Mouse (Mus musculus) urinary bladder, postnatal 25 days (tissue): Measurements from ENCODE around the gene Tatdn3.

ENCODE experiments used
- DNase-seq: peaks from one replicate; pipeline ENCODE4 v3.0.0; 2022; ENCODE audit warnings: low spot score

Tatdn3 gene

DNA sequence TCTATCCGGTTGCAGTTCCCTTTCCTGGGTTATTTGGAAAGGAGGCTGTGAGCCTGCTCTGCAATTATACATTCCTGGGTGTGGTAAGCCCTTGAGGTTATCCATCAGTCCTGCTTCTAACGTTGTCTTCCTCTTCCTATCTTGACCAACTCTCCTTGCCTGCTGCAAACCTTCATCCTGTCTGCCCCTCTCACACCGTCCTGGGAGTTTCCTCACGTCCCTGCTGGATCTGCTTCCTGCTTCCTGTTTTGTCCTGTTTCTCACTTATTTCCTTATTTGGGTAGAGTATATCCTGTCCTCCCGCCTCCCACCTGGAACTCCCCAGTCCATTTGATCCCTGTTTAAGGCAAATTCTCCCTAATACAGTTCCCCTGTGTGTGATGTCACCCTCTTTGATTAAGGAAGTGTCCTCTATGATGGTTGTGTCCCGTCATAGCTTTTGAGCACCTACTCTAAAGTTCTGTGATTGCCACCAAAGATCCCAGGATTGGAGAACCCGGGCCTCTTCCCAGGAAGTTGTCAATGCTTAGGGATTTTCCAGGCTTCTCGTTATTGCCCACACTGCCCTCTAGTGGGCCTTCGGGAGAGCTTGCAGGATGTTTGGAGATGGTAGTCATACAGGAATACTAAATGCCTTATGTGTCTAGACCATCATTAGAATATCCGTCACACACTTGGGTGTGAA is 12.6 kb upstream of the Tatdn3 start:
- peak; percentile 39 for DNase-seq

DNA sequence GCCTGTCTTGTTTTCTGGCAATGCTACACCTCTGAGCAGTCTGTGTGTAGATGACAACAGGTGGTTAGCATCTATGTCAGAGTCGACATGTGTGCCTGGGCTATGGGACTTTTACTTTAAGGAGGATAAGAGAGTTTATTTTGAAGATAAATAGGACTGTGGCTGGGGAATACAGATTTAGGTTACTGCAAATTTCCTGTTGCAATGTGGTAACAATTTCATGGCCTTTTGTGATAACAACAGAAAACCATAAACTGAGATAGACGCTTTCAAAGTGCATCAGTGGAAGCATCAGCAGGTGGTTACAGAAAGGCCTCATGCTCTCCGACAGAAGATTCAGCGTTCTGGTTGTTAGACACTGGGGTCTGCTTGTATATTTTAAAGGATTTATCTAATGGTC is 10.8 kb upstream of the Tatdn3 start:
- DNase-seq: no peak

DNA sequence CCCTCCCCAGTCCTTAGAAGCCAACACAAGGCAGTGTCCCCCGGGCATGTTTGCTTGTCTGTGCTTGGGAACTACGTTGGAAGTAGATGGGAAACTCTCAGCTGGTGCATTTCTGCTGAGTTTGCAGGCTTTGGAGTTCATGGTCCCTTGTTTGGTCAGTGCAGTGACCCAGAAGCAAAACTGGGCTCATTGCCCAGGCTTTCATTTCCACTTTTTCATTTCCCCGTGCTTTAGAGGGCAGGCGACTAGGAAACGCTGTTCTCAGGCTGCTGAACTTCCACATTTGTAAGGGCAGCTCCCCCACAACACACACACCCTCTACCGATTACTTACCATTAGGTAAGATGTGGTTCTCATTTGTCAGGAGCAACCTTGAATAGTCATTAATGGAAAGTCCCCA is 10.3 kb upstream of the Tatdn3 start:
- DNase-seq: no peak

DNA sequence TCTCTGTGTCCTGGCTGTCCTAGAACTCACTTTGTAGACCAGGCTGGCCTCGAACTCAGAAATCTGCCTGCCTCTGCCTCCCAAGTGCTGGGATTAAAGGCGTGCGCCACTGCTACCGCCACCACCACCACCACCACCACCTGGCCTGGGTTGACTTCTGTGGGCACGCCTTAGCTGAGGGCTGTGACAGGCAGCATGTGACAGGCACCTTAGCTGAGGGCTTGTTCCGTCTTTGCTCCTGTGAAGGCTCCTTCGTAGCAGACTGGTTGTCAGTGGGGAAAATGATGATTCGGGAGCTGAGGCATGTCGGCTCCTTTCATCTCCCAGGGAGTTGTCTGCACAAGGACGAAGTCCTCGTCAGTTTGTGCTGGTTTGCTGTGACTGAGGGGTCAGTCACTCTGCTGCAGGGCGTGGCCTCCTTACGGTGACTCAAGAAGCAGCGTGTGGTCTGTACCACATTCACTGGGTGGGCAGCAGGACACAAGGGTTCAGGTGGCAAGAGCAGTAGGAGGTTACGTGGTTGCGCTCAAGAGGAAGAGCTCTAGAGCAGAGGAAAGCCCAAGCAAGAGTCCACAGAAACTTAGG is 9.7 kb upstream of the Tatdn3 start:
- DNase-seq: no peak

DNA sequence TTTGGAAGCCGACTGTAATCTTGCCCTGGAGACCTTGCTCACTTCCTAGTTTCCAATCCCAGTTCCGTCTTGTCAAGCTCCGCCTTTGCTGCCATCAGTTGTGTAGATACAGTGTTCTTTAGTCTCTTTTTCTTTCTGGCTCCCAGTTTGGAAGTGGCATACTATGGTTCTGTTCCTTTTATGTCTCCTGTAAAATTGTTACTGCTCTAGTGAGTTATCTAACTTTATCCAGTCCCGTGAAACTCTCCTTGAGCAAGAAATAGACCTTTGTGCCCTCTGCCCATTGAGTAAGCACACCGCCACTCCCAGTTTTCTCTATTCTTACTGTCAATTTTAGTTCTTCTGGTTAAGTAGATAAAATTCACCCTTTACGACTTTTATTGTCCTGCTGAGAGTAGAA is 8.9 kb upstream of the Tatdn3 start:
- no peak for DNase-seq

DNA sequence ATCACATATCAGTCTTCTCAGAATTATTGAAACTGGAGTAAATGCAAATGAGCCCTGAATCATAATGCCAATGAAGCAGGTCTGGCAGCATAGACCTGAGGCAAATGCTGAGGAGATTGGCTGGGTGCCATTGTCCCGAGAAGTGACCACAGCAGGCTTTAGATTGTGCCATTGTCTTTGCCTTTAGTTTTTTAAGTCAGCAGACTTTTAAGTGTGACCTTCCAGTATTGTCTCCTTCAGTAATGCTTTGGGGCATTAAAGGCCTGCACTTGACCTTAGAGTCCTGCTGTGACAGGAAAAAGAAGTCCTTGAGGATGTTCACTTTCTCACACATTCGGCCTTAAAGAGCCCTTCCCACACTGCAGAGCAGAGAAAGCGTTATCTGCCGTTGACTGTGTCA is 7.5 kb upstream of the Tatdn3 start:
- DNase-seq: no peak

DNA sequence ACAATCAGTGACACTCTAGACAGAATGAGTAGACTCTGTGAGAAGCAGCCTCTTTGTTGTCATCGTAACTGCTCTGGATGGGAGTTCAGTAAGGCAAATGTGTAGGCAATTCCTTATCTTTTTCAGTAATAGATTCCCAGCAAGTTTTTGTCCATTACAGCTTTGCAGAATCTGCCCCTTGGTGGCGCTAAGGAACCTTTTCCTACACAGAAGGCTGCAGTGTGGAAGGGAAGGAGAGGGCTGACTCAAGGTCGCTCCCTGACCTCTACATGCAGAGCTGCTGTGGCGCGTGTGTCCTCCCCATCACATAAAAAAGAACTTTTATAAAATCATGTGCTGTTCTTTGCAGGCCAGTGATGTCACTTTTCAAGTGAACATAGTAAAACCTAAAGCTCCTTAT is 5.6 kb upstream of the Tatdn3 start:
- DNase-seq: no peak

DNA sequence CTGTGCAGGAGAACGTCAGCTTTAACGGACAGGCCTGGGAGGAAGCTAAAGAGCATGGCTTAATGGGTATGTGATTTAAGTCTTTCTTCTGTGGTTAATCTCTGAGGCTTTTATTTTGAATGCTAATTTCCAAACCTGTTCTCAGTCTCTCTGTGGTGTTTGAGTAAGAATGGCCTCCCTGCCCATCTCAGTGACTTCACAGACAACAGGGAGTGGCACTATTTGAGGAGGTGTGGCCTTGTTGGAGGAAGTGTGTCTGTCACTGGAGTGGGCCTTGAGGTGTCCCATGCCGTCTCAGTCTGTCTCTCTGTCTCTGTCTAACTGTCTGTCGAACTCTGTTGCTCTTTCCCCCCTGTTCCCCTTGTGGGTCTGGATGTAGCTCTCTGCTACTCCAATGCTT is 2.5 kb upstream of the Tatdn3 start:
- DNase-seq: no peak

DNA sequence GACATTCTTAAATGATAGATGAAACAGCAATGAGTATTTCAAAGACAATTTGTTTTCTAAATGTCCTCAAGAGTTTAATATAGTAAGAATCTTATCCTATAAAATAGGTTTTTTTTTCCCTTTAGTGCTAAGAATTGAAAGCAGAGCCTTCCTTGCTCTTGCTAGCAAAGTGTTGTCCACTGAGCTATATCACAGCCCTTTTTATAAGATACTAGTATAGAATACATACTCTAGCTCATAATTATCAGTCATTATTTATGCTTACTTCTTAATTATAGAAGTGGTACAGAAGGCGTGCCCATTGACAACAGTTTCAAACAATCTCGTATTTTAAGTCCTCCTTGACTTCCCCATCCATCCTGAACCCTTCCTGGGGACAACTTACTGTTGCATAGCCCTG is 1.8 kb upstream of the Tatdn3 start:
- no peak for DNase-seq

DNA sequence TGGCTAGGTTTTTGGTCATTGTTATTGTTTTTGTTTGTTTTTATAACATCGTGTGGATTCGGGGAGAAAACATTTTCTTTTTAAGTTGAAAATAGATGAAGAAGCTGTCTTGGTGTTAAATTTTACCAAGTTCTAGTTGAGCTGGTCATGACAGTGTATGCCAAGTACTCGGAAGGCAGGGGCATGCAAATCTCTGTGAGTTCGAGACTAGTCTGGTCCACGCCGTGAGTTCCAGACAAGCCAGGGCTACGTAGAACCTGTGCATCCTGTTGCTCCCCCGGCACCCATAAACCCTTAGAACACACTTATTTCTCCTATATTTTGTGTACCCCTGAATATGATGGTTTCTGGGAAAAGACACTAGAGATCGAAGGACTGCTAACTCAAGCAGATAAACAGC is 968 bp upstream of the Tatdn3 start:
- DNase-seq: no peak

DNA sequence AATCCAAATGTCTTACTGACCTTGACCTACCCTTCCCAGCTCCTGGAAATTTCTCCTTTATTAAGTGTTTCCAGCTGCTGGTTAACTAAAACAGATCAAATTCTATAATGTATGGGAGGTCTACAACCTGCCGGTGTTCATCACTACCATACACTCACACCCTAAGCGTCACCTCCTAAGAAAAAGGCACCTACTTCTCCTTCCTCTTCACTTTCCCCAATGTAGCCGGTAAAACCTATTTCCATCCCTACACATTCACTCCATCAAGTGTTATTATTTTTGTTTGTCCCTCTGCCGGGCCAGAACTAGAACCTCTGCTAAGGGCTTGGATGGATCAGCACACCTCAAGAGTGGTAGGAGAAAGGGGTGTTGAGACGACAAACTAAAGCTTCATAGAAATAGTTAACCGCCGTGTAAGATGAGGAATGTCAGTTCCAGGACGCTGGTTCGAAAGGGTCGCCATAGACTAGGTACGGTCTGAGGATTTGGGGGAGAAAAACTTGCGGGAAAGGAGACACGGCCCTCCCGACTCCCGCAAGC is 421 bp downstream of the Tatdn3 start:
- no peak for DNase-seq

DNA sequence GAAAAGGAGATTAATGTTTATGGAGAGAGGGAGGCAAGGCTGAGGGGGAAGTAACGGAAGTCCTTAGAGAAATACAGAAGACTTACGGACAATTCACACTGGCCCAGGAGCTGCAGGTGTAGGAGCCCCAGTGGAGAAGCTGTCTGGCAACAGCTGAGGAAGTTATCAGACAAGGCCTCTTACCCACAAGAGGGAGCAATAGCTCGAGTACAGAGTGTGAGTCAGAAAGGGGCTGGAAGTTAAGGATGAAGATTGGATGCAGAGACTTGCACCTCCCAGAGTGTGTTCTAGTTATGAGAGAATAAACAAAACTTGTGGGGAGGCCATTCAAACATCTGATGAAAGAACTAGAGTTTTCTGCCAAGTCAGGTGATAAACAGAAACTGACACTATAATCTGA is 5.3 kb downstream of the Tatdn3 start:
- no peak for DNase-seq

DNA sequence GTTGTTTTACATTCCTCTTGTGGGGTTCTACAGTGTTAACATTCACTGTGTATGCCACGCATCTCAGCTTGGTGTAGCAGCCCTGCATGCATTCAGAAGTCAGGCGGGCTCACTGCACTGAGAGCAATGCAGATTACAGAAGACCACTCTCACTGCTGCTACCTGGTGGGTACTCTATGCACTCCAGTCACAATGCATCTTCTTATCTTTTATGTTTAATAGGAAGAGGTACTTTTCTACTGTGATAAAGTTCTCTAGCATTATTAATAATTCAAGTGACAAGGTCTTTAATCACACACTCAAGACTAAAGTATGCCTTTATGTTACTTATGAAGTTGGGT is 7.2 kb downstream of the Tatdn3 start:
- DNase-seq: no peak

DNA sequence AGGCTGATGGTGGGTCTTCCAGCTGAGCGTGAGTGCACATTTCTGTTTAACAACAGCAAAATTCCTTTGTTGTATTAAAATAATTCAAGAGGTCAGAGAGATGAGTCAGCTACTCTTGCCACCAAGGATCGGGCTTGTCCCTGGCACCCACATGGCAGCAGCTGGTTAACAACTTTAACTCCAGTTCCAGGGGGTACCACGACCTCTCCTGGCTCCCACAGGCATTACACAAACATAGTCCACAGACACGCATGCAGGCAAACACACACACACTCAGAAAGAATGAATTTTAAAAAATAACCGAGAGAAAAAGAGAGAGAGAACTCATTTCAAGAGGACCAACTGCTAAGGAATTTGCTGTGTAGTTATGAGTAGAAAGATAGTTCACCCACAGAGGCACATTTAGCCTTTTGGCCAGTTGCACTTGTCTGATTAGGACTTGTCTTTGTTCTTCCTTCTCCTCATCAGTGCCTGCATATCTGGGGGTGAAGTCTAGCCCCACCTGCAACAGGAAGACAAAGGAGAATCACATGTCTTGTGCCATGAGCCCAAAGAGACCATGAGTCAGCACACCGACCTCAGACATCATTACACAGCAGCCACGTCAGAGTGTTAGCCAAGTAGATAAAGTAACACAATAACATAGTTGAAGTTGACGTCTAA is 7.7 kb downstream of the Tatdn3 start:
- no peak for DNase-seq

DNA sequence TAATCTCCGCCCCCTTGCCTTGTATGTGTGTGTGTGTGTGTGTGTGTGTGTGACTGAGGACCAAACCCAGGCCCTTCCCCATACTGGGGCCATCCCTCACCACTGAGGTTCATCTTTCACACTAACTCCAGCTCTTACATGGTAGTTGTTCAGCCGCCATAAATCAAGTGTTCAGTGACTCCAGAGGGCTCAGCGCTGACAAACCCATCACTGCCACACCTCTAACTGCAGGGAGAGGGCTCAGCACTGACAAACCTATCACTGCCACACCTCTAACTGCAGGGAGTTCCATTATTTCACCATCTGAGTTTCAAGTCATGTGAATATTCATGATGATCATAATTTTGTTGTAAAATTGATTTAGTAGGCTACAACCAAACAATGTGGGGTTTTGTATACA is 9.2 kb downstream of the Tatdn3 start:
- no peak for DNase-seq

DNA sequence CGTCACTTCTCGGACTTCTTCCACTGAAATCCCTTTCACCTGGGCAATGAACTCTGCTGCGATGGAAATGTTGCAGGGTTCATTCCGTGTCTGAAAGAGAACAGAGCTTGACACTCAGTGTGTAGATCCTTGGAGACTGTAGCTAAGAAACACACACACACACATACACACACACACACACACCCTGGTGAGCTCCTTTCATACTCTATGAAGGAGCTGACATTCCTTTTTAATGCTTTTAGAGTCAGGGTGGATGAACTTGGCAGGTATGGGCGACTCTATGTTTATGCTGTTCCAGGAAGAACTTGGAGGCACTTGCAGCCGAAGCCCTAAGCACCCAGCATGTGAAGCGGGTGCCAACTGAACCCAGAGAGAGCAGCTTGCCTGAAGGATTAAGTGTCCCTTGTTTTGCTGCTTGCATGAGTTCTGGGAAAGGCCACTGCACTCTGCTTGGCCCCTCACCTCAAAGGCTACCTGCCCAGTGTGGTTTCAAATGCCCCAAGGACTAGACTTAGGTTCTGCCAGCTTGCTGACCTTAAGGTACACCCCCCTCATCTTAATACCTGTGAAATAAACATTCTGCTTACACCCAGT is 16.4 kb downstream of the Tatdn3 start:
- DNase-seq: no peak

DNA sequence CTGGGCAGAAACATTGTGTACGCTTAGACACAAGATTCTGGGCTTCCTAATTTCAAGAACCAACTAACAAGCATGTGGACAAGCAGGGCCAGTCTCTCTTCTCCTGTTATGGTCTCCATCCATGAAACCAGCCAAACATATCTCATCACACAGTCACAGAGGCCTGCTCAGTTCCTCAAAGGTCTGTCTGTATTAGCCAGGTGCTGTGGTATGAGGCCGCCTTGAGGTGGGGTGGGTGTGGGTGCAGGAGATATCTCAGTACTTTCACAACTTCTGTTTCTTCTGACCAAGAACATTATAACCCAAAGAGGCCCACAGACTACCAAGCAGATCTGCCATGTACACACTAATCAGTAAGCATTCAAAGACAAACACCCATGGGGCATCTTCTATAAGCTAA is 17.5 kb downstream of the Tatdn3 start:
- no peak for DNase-seq

DNA sequence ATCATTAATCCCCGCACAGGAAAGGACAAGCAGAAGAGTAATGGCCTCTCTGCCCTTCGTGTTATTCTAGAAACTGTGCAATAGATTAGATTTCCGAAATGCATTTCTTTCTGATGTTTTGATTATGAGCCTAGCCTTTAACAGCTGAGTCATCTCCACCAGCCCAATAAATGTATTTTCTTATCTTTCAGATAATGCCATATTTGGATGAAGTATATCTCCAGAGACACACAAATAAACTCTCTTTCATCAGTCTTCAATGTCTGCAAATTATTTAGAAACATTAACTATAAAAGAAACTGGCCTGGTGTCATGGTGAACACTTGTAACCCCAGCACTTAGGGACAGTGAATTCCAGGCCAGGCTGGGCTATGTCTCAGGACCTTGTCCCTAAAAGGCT is 20.0 kb downstream of the Tatdn3 start:
- DNase-seq: no peak

DNA sequence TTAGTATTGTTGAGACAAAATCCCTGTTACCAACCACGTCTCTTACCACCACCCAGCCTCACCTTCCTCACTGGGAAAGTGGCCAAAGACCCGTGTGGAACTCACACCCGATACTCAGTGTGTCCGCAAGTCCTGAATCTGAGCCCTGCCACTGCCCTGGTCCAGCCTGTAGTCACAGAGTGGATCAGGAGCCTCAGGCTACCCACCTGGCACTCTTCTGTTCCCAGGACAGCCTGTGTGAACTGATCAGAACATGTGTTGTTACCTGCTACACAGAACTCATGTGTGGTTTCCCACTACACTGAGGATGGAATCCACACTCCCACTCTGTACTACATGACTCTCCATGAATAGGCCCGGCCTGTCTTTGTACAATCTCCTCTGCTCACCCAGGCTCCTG is 20.6 kb downstream of the Tatdn3 start:
- no peak for DNase-seq

DNA sequence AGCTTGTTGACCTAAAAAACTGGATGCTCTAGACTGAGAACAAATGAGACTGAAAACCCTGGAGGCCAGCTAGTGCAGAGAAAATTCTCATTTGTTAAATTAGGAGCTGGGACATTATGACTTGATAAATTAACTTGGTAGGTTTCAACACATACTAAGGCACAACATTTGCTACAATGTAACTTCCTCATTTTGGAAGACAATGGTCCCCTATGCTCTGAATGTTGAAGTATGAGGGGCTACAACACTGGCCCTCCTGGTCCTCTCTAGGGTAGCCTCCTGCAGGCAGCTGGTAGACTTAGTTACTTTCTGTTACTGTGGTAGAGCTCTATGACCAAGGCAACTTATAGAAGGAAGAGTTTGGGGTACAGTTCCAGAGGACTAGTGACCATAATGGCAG is 21.4 kb downstream of the Tatdn3 start:
- no peak for DNase-seq

DNA sequence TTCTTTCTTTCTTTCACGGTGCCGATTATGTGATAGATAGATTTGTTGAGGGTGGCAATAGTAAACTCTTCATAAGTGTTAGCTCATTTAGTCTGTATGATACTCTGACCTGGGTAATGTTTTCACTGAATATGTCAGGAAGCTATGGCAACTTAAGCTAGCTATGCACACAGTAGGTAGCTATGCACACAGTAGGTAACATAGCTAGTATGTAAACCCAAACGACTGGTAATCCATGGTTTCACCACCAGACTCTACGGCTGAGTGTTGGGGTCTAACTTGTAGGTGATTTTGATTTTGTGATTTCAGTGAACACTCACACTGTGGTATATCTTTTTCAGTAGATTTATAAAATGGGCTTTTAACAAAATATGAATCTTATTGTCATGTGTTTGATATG is 24.7 kb downstream of the Tatdn3 start:
- no peak for DNase-seq

DNA sequence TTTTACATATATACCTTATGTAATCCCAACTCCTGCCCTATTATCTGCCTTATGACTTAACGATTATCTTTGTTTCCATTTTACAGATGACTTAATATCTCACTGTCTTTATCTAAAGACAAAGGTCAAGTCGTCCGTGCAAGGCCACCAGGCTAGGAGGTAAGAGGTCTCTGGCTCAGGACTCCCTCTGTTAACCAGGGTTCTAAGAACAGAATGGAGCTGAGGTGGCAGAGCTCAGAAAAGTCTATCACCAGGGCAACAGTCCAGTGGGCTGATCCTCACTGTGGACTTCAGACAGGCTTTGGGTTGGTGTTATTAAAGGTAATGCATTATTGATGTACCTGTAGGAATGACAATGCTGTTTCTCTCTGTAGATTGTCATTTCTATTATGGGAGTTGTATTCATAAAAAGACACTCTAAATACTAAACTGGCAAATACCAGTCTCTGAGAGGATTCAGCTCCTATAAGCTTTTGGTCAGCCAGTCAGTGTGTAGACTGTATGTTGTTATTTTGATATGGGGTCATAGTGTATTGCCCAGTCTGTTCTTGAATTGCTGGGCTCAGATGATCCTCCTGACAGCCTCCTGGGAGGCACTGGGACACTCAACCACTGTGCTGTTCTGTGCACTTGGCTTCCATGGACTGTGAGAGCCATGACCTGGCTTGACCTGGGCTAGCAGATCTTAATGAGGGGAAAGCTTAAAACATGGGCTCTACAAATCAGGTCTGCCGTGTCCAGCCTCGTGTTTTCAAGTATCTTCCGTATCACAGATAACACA is 26.0 kb downstream of the Tatdn3 start, which contains the start of gene Spata45:
Gene Spata45, plus strand, starts transcription at position 86 of the 781 bp plus-strand sequence.
- DNase-seq: no peak
